8 mouse cellular contexts compared by ENCODE assay signal in the genomic region with DNA sequence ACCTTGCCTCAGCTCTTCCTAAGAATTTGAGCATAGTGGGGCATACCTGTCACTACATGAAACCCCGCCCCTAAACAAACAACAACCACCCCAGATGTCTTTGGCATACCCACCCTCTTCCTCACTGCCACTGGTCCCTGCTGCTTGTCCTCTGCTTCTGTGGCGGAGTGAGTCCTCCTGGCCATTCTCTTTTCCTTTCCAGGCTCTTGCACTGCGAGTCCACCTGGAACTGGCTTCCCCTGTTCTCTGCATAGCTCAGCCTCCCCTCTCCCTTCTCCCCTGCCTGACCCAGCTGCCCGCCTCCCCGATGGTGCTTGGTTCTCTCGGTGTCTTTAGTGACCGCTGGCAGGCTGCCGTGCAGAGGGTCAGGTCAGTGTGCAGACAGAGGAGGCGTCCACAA. TPM values are rescaled to one million over a fixed set of nuclear protein-coding genes. Genes with fewer than 3 reads are reported as not detected.
DNase-seq lines count a peak whose midpoint lies in the region; ATAC-seq and TF ChIP-seq lines count a peak whose summit lies in the region.
"Had no signal": no experiment of that assay in that cellular context is flagged by ENCODE, and none has a peak within 500 bp of the region (broad histone marks: within the 10 kb centered on the region; RNA-seq: fewer than 3 reads in every experiment).

No protein-coding gene starts in this region.

- H3K27ac ChIP-seq in lung, embryonic 14.5 days (ENCODE audit: low read depth) = no peak overlapping the region
- no peak overlapping the region for H3K27ac ChIP-seq in forebrain, embryonic 12.5 days
- H3K27ac ChIP-seq in limb, embryonic 14.5 days (replicated peaks; ENCODE audit: low read depth, low read length) = no peak overlapping the region
- no peak overlapping the region for H3K27ac ChIP-seq in stomach, embryonic 15.5 days

- DNase-seq in lung, embryonic 14.5 days = no peak
- no peak for DNase-seq in lung, postnatal 10 days
- no peak for DNase-seq in limb, embryonic 14.5 days (ENCODE audit: low spot score)
- DNase-seq in frontal cortex, postnatal 14 days (ENCODE audit: low spot score in 2 of 2) = no peak
- DNase-seq in frontal cortex, adult 2 months (ENCODE audit: extremely low spot score in 1 of 2, low spot score in 1 of 2) = no peak
- DNase-seq: adrenal gland, postnatal 14 days had no signal

- peak overlapping the region; percentile 59 for H3K4me3 ChIP-seq in lung, embryonic 14.5 days (ENCODE audit: low read depth, low read length)
- H3K4me3 ChIP-seq in forebrain, embryonic 12.5 days (replicated peaks) = peak overlapping the region; percentile 84
- H3K4me3 ChIP-seq in limb, embryonic 14.5 days (replicated peaks; ENCODE audit: low read length) = peak overlapping the region; percentile 82
- H3K4me3 ChIP-seq in stomach, embryonic 15.5 days (replicated peaks) = peak overlapping the region; percentile 93

- H3K4me2 ChIP-seq in lung, embryonic 14.5 days = peak overlapping the region; percentile 86
- H3K4me2 ChIP-seq in forebrain, embryonic 12.5 days = peak overlapping the region; percentile 70
- H3K4me2 ChIP-seq in limb, embryonic 14.5 days (replicated peaks; ENCODE audit: low read depth, low read length, severe bottlenecking) = peak overlapping the region; percentile 83
- H3K4me2 ChIP-seq in stomach, embryonic 15.5 days = peak overlapping the region; percentile 92

- H3K9me3 ChIP-seq in lung, embryonic 14.5 days (ENCODE audit: low read depth, low read length) = no peaks in the 10 kb centered on the region
- H3K9me3 ChIP-seq in forebrain, embryonic 12.5 days = no peaks in the 10 kb centered on the region
- H3K9me3 ChIP-seq in limb, embryonic 14.5 days (ENCODE audit: control insufficient read depth, low read length) = no peaks in the 10 kb centered on the region
- no peaks in the 10 kb centered on the region for H3K9me3 ChIP-seq in stomach, embryonic 15.5 days

- WGBS in lung, embryonic 14.5 days = 82% methylated on average over 9 of the region's 9 CpGs
- WGBS in forebrain, embryonic 12.5 days = 90% methylated on average over 9 of the region's 9 CpGs
- 83% methylated on average over 9 of the region's 9 CpGs for WGBS in limb, embryonic 14.5 days
- 81% methylated on average over 9 of the region's 9 CpGs for WGBS in stomach, embryonic 15.5 days

- H3K36me3 ChIP-seq in lung, embryonic 14.5 days (ENCODE audit: insufficient read depth) = peaks cover 28% of the 10 kb centered on the region; the same call in 1 of the 2 replicates
- peaks cover 32% of the 10 kb centered on the region for H3K36me3 ChIP-seq in forebrain, embryonic 12.5 days (replicated peaks)
- peaks cover 32% of the 10 kb centered on the region for H3K36me3 ChIP-seq in limb, embryonic 14.5 days (ENCODE audit: control insufficient read depth, insufficient read depth, low read length)
- peaks cover 17% of the 10 kb centered on the region for H3K36me3 ChIP-seq in stomach, embryonic 15.5 days

- no peak for TF ChIP-seq POLR2A in limb, embryonic 14.5 days (IDR thresholded peaks at IDR 0.05; ENCODE audit: borderline replicate concordance, extremely low read depth, insufficient read depth, insufficient read length)

- no peak for ATAC-seq in lung, embryonic 14.5 days (ENCODE audit: insufficient read depth)
- ATAC-seq in forebrain, embryonic 12.5 days (ENCODE audit: low FRiP score) = no peak
- no peak for ATAC-seq in limb, embryonic 14.5 days (ENCODE audit: low FRiP score, low read depth)
- ATAC-seq in stomach, embryonic 15.5 days (ENCODE audit: insufficient read depth, low FRiP score, low read depth) = no peak

- no peak for TF ChIP-seq CTCF in lung, embryonic 14.5 days (IDR thresholded peaks at IDR 0.05; ENCODE audit: low read depth)

- H3K27me3 ChIP-seq in lung, embryonic 14.5 days (ENCODE audit: insufficient read depth, low read length) = no peaks in the 10 kb centered on the region
- H3K27me3 ChIP-seq in forebrain, embryonic 12.5 days = peaks cover 12% of the 10 kb centered on the region
- no peaks in the 10 kb centered on the region; the same call in 1 of the 2 replicates for H3K27me3 ChIP-seq in limb, embryonic 14.5 days (ENCODE audit: control insufficient read depth, insufficient read depth, low read length)
- no peaks in the 10 kb centered on the region for H3K27me3 ChIP-seq in stomach, embryonic 15.5 days (replicated peaks)

- H3K9ac ChIP-seq in lung, embryonic 14.5 days = peak overlapping the region; percentile 53
- H3K9ac ChIP-seq in forebrain, embryonic 12.5 days = peak overlapping the region; percentile 70; the same call in 1 of the 2 replicates
- peak overlapping the region; percentile 74; the same call in 1 of the 2 replicates for H3K9ac ChIP-seq in limb, embryonic 14.5 days (ENCODE audit: low read depth, low read length, severe bottlenecking)
- no peak overlapping the region for H3K9ac ChIP-seq in stomach, embryonic 15.5 days

- H3K4me1 ChIP-seq in lung, embryonic 14.5 days (ENCODE audit: insufficient read depth) = no peaks in the 10 kb centered on the region
- H3K4me1 ChIP-seq in forebrain, embryonic 12.5 days = peaks cover 9% of the 10 kb centered on the region
- peaks cover 8% of the 10 kb centered on the region; the same call in 1 of the 2 replicates for H3K4me1 ChIP-seq in limb, embryonic 14.5 days (ENCODE audit: control insufficient read depth, insufficient read depth, low read length)
- peaks cover 11% of the 10 kb centered on the region for H3K4me1 ChIP-seq in stomach, embryonic 15.5 days

RNA-seq across cellular contexts. Expression of a gene that starts 1.0 kb away (rescaled TPM):
- polyA plus RNA-seq in lung, embryonic 14.5 days (2014; fragmentation: Nextera tagmentation; extraction: Ambion mirVana) = 89.3 and 106 TPM in 2 replicates
- 48.1 and 52.1 TPM in 2 replicates for polyA plus RNA-seq in forebrain, embryonic 12.5 days (2016; fragmentation: Nextera tagmentation; extraction: Ambion mirVana)
- polyA plus RNA-seq in limb, embryonic 14.5 days (2012; rRNA removed) = 107 and 169 TPM in 2 replicates
- polyA plus RNA-seq in limb, embryonic 14.5 days (2014; fragmentation: Nextera tagmentation; extraction: Ambion mirVana) = 104 and 107 TPM in 2 replicates
- polyA plus RNA-seq in stomach, embryonic 15.5 days (2015; fragmentation: Nextera tagmentation; extraction: Ambion mirVana) = 97.6 and 107 TPM in 2 replicates
- polyA plus RNA-seq in frontal cortex, adult 2 months (2012; rRNA removed) = 81.2 and 87.6 TPM in 2 replicates

RNA-seq across cellular contexts. Expression of a gene that starts 6.5 kb away (rescaled TPM):
- polyA plus RNA-seq in lung, embryonic 14.5 days (2014; fragmentation: Nextera tagmentation; extraction: Ambion mirVana) = 15.0 and 16.6 TPM in 2 replicates
- polyA plus RNA-seq in forebrain, embryonic 12.5 days (2016; fragmentation: Nextera tagmentation; extraction: Ambion mirVana) = 8.4 and 8.5 TPM in 2 replicates
- polyA plus RNA-seq in limb, embryonic 14.5 days (2012; rRNA removed) = 47.2 and 50.6 TPM in 2 replicates
- polyA plus RNA-seq in limb, embryonic 14.5 days (2014; fragmentation: Nextera tagmentation; extraction: Ambion mirVana) = 12.4 and 16.5 TPM in 2 replicates
- polyA plus RNA-seq in stomach, embryonic 15.5 days (2015; fragmentation: Nextera tagmentation; extraction: Ambion mirVana) = 52.3 and 53.9 TPM in 2 replicates
- 20.9 and 22.9 TPM in 2 replicates for polyA plus RNA-seq in frontal cortex, adult 2 months (2012; rRNA removed)

RNA-seq across cellular contexts. Expression of a gene that starts 14.9 kb away (rescaled TPM):
- polyA plus RNA-seq in lung, embryonic 14.5 days (2014; fragmentation: Nextera tagmentation; extraction: Ambion mirVana) = 1.9 and 3.2 TPM in 2 replicates
- 0.19 TPM in 1 of 2 replicates, not detected in the other for polyA plus RNA-seq in forebrain, embryonic 12.5 days (2016; fragmentation: Nextera tagmentation; extraction: Ambion mirVana)
- polyA plus RNA-seq in limb, embryonic 14.5 days (2012; rRNA removed) = 0.34 and 0.59 TPM in 2 replicates
- 0.48 and 0.89 TPM in 2 replicates for polyA plus RNA-seq in limb, embryonic 14.5 days (2014; fragmentation: Nextera tagmentation; extraction: Ambion mirVana)
- polyA plus RNA-seq in stomach, embryonic 15.5 days (2015; fragmentation: Nextera tagmentation; extraction: Ambion mirVana) = 4.0 and 7.1 TPM in 2 replicates
- polyA plus RNA-seq in frontal cortex, adult 2 months (2012; rRNA removed) = 0.13 and 0.14 TPM in 2 replicates

RNA-seq across cellular contexts. Expression of a gene that starts 18.2 kb away (rescaled TPM):
- polyA plus RNA-seq in lung, embryonic 14.5 days (2014; fragmentation: Nextera tagmentation; extraction: Ambion mirVana) = 1.0 TPM in 2 replicates
- 0.20 and 0.21 TPM in 2 replicates for polyA plus RNA-seq in forebrain, embryonic 12.5 days (2016; fragmentation: Nextera tagmentation; extraction: Ambion mirVana)
- polyA plus RNA-seq in limb, embryonic 14.5 days (2012; rRNA removed) = 1.3 and 1.6 TPM in 2 replicates
- polyA plus RNA-seq in limb, embryonic 14.5 days (2014; fragmentation: Nextera tagmentation; extraction: Ambion mirVana) = 0.57 and 1.2 TPM in 2 replicates
- 0.27 and 0.49 TPM in 2 replicates for polyA plus RNA-seq in stomach, embryonic 15.5 days (2015; fragmentation: Nextera tagmentation; extraction: Ambion mirVana)
- polyA plus RNA-seq in frontal cortex, adult 2 months (2012; rRNA removed) = not detected in 2 replicates

RNA-seq across cellular contexts. Expression of a gene that starts 22.6 kb away (rescaled TPM):
- polyA plus RNA-seq in lung, embryonic 14.5 days (2014; fragmentation: Nextera tagmentation; extraction: Ambion mirVana) = 0.07 TPM in 1 of 2 replicates, not detected in the other
- polyA plus RNA-seq in forebrain, embryonic 12.5 days (2016; fragmentation: Nextera tagmentation; extraction: Ambion mirVana) = not detected in 2 replicates
- polyA plus RNA-seq in limb, embryonic 14.5 days (2012; rRNA removed) = not detected in 2 replicates
- polyA plus RNA-seq in limb, embryonic 14.5 days (2014; fragmentation: Nextera tagmentation; extraction: Ambion mirVana) = 0.25 TPM in 1 of 2 replicates, not detected in the other
- 0.08 and 0.15 TPM in 2 replicates for polyA plus RNA-seq in stomach, embryonic 15.5 days (2015; fragmentation: Nextera tagmentation; extraction: Ambion mirVana)
- 0.06 TPM in 1 of 2 replicates, not detected in the other for polyA plus RNA-seq in frontal cortex, adult 2 months (2012; rRNA removed)
